ENCODE assay signal across 21 mouse cellular contexts in the genomic region with DNA sequence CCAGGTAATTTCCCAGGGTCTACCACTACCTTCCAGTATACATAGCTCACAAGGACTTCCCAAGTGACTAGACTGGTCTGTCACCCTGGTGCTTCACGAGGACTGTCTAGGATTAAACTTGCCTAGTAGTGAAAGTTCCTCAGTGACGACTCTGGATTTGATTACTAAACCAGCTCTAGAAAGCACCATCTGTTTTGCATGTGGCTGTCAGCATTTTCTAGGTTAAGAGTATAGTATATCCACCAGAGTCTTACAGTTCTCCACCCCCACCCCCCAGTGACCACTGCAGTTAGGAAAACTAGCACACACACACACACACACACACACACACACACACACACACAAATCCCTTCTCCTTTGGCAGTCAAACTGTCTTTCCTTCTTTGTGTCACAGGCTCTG.
DNase-seq lines count a peak whose midpoint lies in the region; ATAC-seq and TF ChIP-seq lines count a peak whose summit lies in the region.
"Had no signal": no experiment of that assay in that cellular context is flagged by ENCODE, and none has a peak within 500 bp of the region (broad histone marks: within the 10 kb centered on the region; RNA-seq: fewer than 3 reads in every experiment).

No protein-coding gene starts in this region.

- WGBS in heart, adult 2 months, result 64% methylated on average over 2 of the region's 2 CpGs
- 53% methylated on average over 2 of the region's 2 CpGs for WGBS in heart, embryonic 16.5 days
- WGBS in limb, embryonic 10.5 days, result 45% methylated on average over 2 of the region's 2 CpGs
- 67% methylated on average over 2 of the region's 2 CpGs for WGBS in intestine, embryonic 16.5 days

- no peak overlapping the region for H3K4me3 ChIP-seq in heart, adult 2 months
- no peak overlapping the region for H3K4me3 ChIP-seq in heart, embryonic 16.5 days (ENCODE audit: low read length)
- H3K4me3 ChIP-seq in limb, embryonic 10.5 days, result no peak overlapping the region
- H3K4me3 ChIP-seq in intestine, embryonic 16.5 days (ENCODE audit: low read length), result no peak overlapping the region
- H3K4me3 ChIP-seq: forebrain, embryonic 13.5 days; heart, embryonic 12.5 days; hindbrain, embryonic 15.5 days had no signal

- H3K27ac ChIP-seq in heart, adult 2 months, result no peak overlapping the region
- peak overlapping the region; percentile 65 for H3K27ac ChIP-seq in heart, embryonic 16.5 days (ENCODE audit: low read length)
- peak overlapping the region; percentile 61; the same call in 1 of the 2 replicates for H3K27ac ChIP-seq in limb, embryonic 10.5 days
- H3K27ac ChIP-seq in intestine, embryonic 16.5 days (ENCODE audit: low read length), result no peak overlapping the region
- H3K27ac ChIP-seq: forebrain, embryonic 13.5 days; hindbrain, embryonic 15.5 days had no signal

- peak; percentile 25 for DNase-seq in heart, adult 11 months
- no peak for DNase-seq in heart, adult 2 months
- no peak for DNase-seq in heart, postnatal 36 days
- DNase-seq in limb, embryonic 10.5 days (ENCODE audit: low spot score), result no peak
- DNase-seq in urinary bladder, postnatal 4 days (ENCODE audit: low spot score in 2 of 2), result no peak
- DNase-seq: adrenal gland, postnatal 14 days; cerebellum, adult 18-20 months; cerebellum, adult 9-11 months; cerebellum, postnatal 36 days; forebrain, postnatal 0 days; gastrocnemius, postnatal 10 days; kidney, adult 8-10 months had no signal

- no peak overlapping the region for H3K4me2 ChIP-seq in heart, embryonic 16.5 days (ENCODE audit: low read depth, low read length)
- H3K4me2 ChIP-seq in intestine, embryonic 16.5 days (ENCODE audit: low read depth, low read length), result no peak overlapping the region
- H3K4me2 ChIP-seq: forebrain, embryonic 13.5 days; heart, embryonic 12.5 days; hindbrain, embryonic 15.5 days had no signal

- ATAC-seq in heart, embryonic 16.5 days (replicated peaks; ENCODE audit: extremely low read depth, insufficient read depth, low FRiP score), result no peak
- ATAC-seq in intestine, embryonic 16.5 days, result no peak
- ATAC-seq: activated CD4-positive, CD25-positive, alpha-beta regulatory T cell, adult 4 months; forebrain, embryonic 13.5 days; forebrain, postnatal 0 days; intestine, postnatal 0 days; Patski had no signal

- H3K4me1 ChIP-seq in heart, adult 2 months (ENCODE audit: control insufficient read depth, insufficient read depth, low read length), result no peaks in the 10 kb centered on the region; the same call in 1 of the 2 replicates
- peaks cover 15% of the 10 kb centered on the region for H3K4me1 ChIP-seq in heart, embryonic 16.5 days (ENCODE audit: control insufficient read depth, insufficient read depth, low read length)
- peaks cover 15% of the 10 kb centered on the region for H3K4me1 ChIP-seq in limb, embryonic 10.5 days
- no peaks in the 10 kb centered on the region for H3K4me1 ChIP-seq in intestine, embryonic 16.5 days (ENCODE audit: control insufficient read depth, insufficient read depth, low read length)
- H3K4me1 ChIP-seq: forebrain, embryonic 13.5 days; hindbrain, embryonic 15.5 days had no signal

- H3K79me2 ChIP-seq in heart, adult 2 months (replicated peaks; ENCODE audit: control insufficient read depth, insufficient read depth, low read length), result no peaks in the 10 kb centered on the region

- no peaks in the 10 kb centered on the region for H3K27me3 ChIP-seq in heart, adult 2 months (ENCODE audit: control insufficient read depth, insufficient read depth, low read length)
- H3K27me3 ChIP-seq in heart, embryonic 16.5 days (ENCODE audit: control insufficient read depth, insufficient read depth, low read length), result no peaks in the 10 kb centered on the region
- no peaks in the 10 kb centered on the region for H3K27me3 ChIP-seq in limb, embryonic 10.5 days (ENCODE audit: low read depth, poor library complexity, severe bottlenecking)
- no peaks in the 10 kb centered on the region for H3K27me3 ChIP-seq in intestine, embryonic 16.5 days (replicated peaks; ENCODE audit: control insufficient read depth, insufficient read depth, low read length)
- H3K27me3 ChIP-seq: CH12.LX; forebrain, embryonic 13.5 days; heart, embryonic 12.5 days; hindbrain, embryonic 15.5 days; Patski had no signal

- TF ChIP-seq EP300 in heart, adult 2 months (IDR thresholded peaks at IDR 0.05; ENCODE audit: insufficient read depth, low read depth, low read length), result no peak

- no peak overlapping the region for H3K9ac ChIP-seq in heart, adult 2 months (ENCODE audit: low read depth, low read length)
- no peak overlapping the region for H3K9ac ChIP-seq in heart, embryonic 16.5 days (ENCODE audit: low read length)
- H3K9ac ChIP-seq in intestine, embryonic 16.5 days (ENCODE audit: low read depth, low read length), result no peak overlapping the region
- H3K9ac ChIP-seq: forebrain, embryonic 13.5 days; forebrain, postnatal 0 days; hindbrain, embryonic 15.5 days had no signal

- no peak for TF ChIP-seq CTCF in heart, adult 2 months (IDR thresholded peaks at IDR 0.05)

- no peaks in the 10 kb centered on the region for H3K9me3 ChIP-seq in heart, embryonic 16.5 days (replicated peaks; ENCODE audit: control insufficient read depth, low read length)
- H3K9me3 ChIP-seq in limb, embryonic 10.5 days (replicated peaks), result no peaks in the 10 kb centered on the region
- H3K9me3 ChIP-seq in intestine, embryonic 16.5 days (ENCODE audit: control insufficient read depth, low read length), result no peaks in the 10 kb centered on the region
- H3K9me3 ChIP-seq: forebrain, embryonic 13.5 days; heart, embryonic 12.5 days; hindbrain, embryonic 15.5 days had no signal

- TF ChIP-seq POLR2A in heart, adult 2 months (IDR thresholded peaks at IDR 0.05; ENCODE audit: insufficient read depth, low read depth, low read length), result no peak

- intact Hi-C loops in heart, adult 2 months (cut with DNase I), result no loop called here
- intact Hi-C loops in heart, postnatal 36 days (cut with DNase I), result no loop called here

- no peaks in the 10 kb centered on the region for H3K36me3 ChIP-seq in heart, adult 2 months (ENCODE audit: control insufficient read depth, insufficient read depth, low read length)
- H3K36me3 ChIP-seq in heart, embryonic 16.5 days (ENCODE audit: control insufficient read depth, insufficient read depth), result no peaks in the 10 kb centered on the region
- H3K36me3 ChIP-seq in limb, embryonic 10.5 days, result no peaks in the 10 kb centered on the region
- H3K36me3 ChIP-seq in intestine, embryonic 16.5 days (ENCODE audit: control insufficient read depth, insufficient read depth, low read length), result no peaks in the 10 kb centered on the region
- H3K36me3 ChIP-seq: heart, embryonic 12.5 days; hindbrain, embryonic 15.5 days had no signal

Comparison
In these comparisons a context has a peak if more than half of its experiments do, and no peak if none do; other contexts are left out.
1. H3K27ac ChIP-seq: peak in heart, embryonic 16.5 days (single experiment) and limb, embryonic 10.5 days (single experiment); none in heart, adult 2 months (single experiment) and intestine, embryonic 16.5 days (single experiment).